Mouse (Mus musculus) stomach, postnatal 0 days (tissue): Measurements from ENCODE around the gene Cnot6l.

ENCODE experiments used
- CTCF ChIP-seq: IDR thresholded peaks from 2 replicates; pipeline ENCODE4 v1.5.1; 2016; ENCODE audit warnings: antibody characterized with exemption, low read depth, mild to moderate bottlenecking, moderate library complexity
- EP300 ChIP-seq: optimal IDR thresholded peaks from 2 replicates; pipeline ENCODE3; 2016; ENCODE audit warnings: antibody characterized with exemption

DNA sequence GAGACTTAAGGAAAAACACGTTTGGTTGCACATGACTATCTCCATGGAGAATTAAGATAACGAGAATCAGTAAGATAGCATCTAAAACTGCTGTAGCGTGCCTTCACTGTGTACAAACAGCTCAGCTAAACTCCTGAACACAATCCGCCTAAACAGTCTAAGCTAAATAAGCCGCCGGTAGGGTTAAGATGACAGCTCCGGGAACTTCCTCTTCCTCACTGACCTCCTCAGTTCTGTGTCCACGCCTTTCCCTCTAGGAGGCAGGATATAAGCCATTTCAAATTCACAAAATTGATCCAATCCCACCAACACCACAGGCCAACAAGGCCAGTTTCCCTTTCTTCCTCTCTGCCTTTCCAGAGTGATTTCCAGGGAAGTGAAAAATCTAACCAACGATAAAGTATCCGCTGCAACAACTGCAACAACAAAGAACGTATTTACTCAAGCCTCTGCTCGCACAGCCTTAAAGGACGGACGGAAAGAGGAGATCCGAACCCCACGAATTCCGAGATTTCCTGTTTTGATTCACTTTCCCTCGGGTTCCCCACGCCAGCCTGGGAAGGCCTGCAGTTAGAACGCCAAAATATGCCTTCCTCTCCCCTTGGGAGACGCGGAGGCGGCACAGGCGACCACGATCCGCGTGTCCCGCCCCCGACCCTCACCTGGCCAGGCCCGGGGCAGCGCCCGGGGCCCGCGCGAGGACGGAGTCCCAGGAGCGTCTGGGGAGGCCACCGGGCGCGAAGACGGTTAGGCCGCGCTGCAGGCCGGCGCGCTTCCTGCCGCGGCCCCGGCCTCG lies 3.3 kb downstream of the Cnot6l start:
- TF ChIP-seq CTCF, result peak; percentile 52
- TF ChIP-seq EP300, result no peak
